Mouse (Mus musculus) myocyte (in vitro differentiated cells): Measurements from ENCODE around the gene Dctn1. TPM values are rescaled to one million over a fixed set of nuclear protein-coding genes. Genes with fewer than 3 reads are reported as not detected.

Source experiments
- H3K27me3 ChIP-seq: one replicate; pipeline ENCODE4 v1.6.1; 2011; ENCODE audit not compliant: control insufficient read depth, insufficient read depth, insufficient read length
- H3K36me3 ChIP-seq: one replicate; pipeline ENCODE4 v1.6.1; 2011; ENCODE audit not compliant: control insufficient read depth, insufficient read depth
- H3K4me2 ChIP-seq: one replicate; pipeline ENCODE4 v1.6.1; 2011; ENCODE audit warnings: low read depth, control low read depth
- H3K4me3 ChIP-seq: one replicate; pipeline ENCODE4 v1.5.1; 2011; ENCODE audit warnings: mild to moderate bottlenecking, control low read depth, moderate library complexity
- H3K79me2 ChIP-seq: one replicate; pipeline ENCODE4 v1.6.1; 2011; ENCODE audit not compliant: control insufficient read depth, insufficient read depth
- H3ac ChIP-seq: one replicate; pipeline ENCODE4 v1.6.1; 2011; ENCODE audit not compliant: control insufficient read depth, insufficient read length
- CEBPB ChIP-seq: IDR thresholded peaks from 2 replicates; pipeline ENCODE4 v1.6.1; 2011; ENCODE audit warnings: mild to moderate bottlenecking, moderate library complexity; ENCODE audit not compliant: poor library complexity, insufficient read depth, severe bottlenecking
- E2F4 ChIP-seq: IDR thresholded peaks from one replicate; pipeline ENCODE4 v1.6.1; 2011; ENCODE audit warnings: mild to moderate bottlenecking, control low read depth, moderate library complexity; ENCODE audit not compliant: insufficient read depth
- MAX ChIP-seq: IDR thresholded peaks from one replicate; pipeline ENCODE4 v1.6.1; 2011; ENCODE audit warnings: low read depth, mild to moderate bottlenecking, control low read depth
- MYOD1 ChIP-seq, 3 experiments: IDR thresholded peaks; one replicate each; pipeline ENCODE4 v1.6.1; 2011; ENCODE audit warnings: control low read depth in 2 of 3, low read depth in 2 of 3, mild to moderate bottlenecking in 2 of 3, moderate library complexity in 1 of 3; ENCODE audit not compliant: insufficient read length in 2 of 3, control insufficient read depth in 1 of 3
- MYOG ChIP-seq, 3 experiments: IDR thresholded peaks; one replicate each; pipeline ENCODE4 v1.6.1; 2011; ENCODE audit warnings: control low read depth in 2 of 3, low read depth in 2 of 3, mild to moderate bottlenecking in 2 of 3; ENCODE audit not compliant: insufficient read length in 2 of 3, control insufficient read depth in 1 of 3, insufficient read depth in 1 of 3
- POLR2A ChIP-seq: IDR thresholded peaks from one replicate; pipeline ENCODE4 v1.6.1; 2011; ENCODE audit warnings: low read depth, mild to moderate bottlenecking, control low read depth, moderate library complexity; ENCODE audit not compliant: insufficient read length
- POLR2AphosphoS2 ChIP-seq: IDR thresholded peaks from one replicate; pipeline ENCODE4 v1.6.1; 2011; ENCODE audit warnings: low read depth, control low read depth; ENCODE audit not compliant: insufficient read length
- REST ChIP-seq: IDR thresholded peaks from one replicate; pipeline ENCODE4 v1.6.1; 2011; ENCODE audit warnings: mild to moderate bottlenecking, control low read depth, moderate library complexity; ENCODE audit not compliant: insufficient read depth, insufficient read length
- SRF ChIP-seq: IDR thresholded peaks from one replicate; pipeline ENCODE4 v1.6.1; 2011; ENCODE audit warnings: low read depth; ENCODE audit not compliant: control insufficient read depth, insufficient read length
- TCF12 ChIP-seq: IDR thresholded peaks from one replicate; pipeline ENCODE4 v1.6.1; 2011; ENCODE audit warnings: mild to moderate bottlenecking, control low read depth; ENCODE audit not compliant: poor library complexity, insufficient read depth, severe bottlenecking
- TCF3 ChIP-seq: IDR thresholded peaks from one replicate; pipeline ENCODE4 v1.6.1; 2011; ENCODE audit warnings: low read depth, control low read depth; ENCODE audit not compliant: insufficient read length
- USF1 ChIP-seq: IDR thresholded peaks from one replicate; pipeline ENCODE4 v1.6.1; 2011; ENCODE audit warnings: low read depth, mild to moderate bottlenecking, control low read depth, moderate library complexity
- polyA plus RNA-seq: library from polyadenylated mRNA; unstranded; fragments of >200 nt; fragmentation: generic; extraction: Trizol; gene quantifications from one replicate; pipeline ENCODE4 v1.2.1, GENCODE M21; 2012; ENCODE audit warnings: missing spikeins

Gene Dctn1
- polyA plus RNA-seq, 1 experiment: 106 TPM

DNA sequence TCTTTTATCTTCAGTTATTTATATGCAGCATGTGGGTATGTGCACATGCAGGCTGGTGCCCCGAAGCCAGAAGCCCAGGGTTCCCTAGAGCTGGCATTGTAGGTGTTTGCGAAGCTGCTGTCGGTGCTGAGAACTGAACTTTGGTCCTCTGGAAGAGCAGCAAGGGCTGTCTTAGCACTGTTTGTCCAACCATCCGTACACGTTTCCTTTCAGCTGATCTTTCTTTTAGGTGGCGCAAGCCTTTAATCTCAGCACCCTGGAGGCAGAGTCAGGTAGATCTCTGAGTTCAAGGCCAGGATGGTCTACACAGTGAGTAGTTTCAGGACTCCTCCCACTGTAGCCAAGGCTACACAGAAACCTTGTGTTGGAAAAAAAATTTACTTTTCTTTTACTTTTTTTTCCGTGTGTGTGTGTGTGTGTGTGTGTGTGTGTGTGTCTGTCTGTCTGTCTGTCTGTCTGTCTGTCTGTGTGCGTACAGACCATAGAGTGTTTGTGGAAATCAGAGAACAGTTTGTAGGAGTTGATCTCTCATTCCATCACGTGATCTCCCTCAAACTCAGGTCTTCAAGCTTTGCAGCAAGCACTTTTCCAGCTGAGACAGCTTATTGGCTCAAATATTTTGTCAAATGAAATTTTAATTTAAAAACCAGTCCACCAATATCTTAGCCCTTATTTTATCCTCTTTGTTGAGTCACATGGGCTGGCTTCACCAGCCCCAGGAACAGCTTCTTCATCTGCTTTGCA lies 33.4 kb upstream of the Dctn1 start:
- no peak overlapping the region for H3K4me3 ChIP-seq
- H3K4me2 ChIP-seq: no peak overlapping the region
- H3K79me2 ChIP-seq: peaks cover 8% of the 10 kb centered on the region
- no peak overlapping the region for H3ac ChIP-seq
- no peaks in the 10 kb centered on the region for H3K36me3 ChIP-seq
- TF ChIP-seq MYOD1 (IDR thresholded peaks at IDR 0.05; ENCODE audit: control insufficient read depth in 1 of 3, insufficient read length in 2 of 3, low read depth in 2 of 3) (no peak), TCF12 (no peak), REST (no peak), CEBPB (no peak), USF1 (peak; percentile 60), POLR2AphosphoS2 (peak; percentile 42), TCF3 (no peak), MYOG (IDR thresholded peaks at IDR 0.05; ENCODE audit: control insufficient read depth in 1 of 3, insufficient read depth in 1 of 3, insufficient read length in 2 of 3, low read depth in 2 of 3) (no peak), MAX (no peak)
- no peaks in the 10 kb centered on the region for H3K27me3 ChIP-seq

DNA sequence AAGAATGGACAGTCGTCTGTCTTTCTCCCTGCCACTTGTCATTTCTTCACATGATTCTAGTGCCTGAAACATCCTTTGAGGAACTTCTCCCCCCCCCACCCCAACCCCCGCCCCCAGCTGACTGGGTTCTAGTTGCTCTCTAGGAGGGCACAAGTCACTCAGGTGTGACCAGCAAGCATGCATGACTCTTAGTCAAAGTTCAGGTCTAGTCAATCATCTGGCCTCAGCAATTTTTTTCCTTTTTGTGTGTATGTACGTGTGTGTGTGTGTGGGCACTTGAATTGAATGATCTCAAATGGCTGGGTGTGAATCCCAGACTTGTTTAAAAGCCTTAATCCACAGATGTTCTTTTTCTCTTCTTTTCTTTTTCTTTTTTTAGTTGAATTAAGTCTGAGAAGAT lies 31.5 kb upstream of the Dctn1 start:
- TF ChIP-seq REST (no peak), MYOD1 (IDR thresholded peaks at IDR 0.05; ENCODE audit: control insufficient read depth in 1 of 3, insufficient read length in 2 of 3, low read depth in 2 of 3) (no peak), POLR2A (no peak), MYOG (IDR thresholded peaks at IDR 0.05; ENCODE audit: control insufficient read depth in 1 of 3, insufficient read depth in 1 of 3, insufficient read length in 2 of 3, low read depth in 2 of 3) (no peak), TCF3 (no peak), E2F4 (no peak), MAX (no peak), POLR2AphosphoS2 (no peak), USF1 (no peak), SRF (no peak), TCF12 (no peak)
- Histone ChIP-seq H3ac (no peak overlapping the region), H3K4me3 (no peak overlapping the region), H3K4me2 (no peak overlapping the region), H3K79me2 (peaks cover 19% of the 10 kb centered on the region), H3K27me3 (no peaks in the 10 kb centered on the region), H3K36me3 (no peaks in the 10 kb centered on the region)

DNA sequence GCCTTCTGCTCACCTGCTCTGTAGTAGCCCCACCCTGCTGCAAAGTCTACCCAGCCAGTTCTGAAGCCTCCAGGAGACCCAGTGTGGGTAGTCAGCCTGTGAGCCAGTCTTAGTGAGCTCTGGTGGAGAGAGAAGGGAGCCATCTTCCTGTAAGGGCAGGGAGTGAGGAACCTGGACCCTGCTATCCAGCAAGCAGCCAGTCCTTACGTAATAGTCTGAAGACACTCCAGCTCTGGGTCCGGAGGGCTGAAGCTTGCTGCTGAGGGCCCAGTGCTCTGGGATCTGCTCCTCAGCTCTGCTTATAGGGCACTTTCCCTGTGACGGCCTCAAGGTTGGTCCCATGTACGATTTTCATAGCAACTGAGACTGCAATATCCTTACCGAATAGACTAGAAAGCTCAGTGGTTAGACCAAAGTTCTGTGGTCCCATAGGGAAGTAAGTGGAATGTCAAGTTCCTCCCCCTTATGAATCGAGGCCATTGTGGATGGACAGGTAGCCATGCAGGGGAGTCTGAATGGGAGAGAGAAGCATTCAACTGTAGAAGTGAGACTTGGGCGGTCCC lies 30.7 kb upstream of the Dctn1 start, which contains the start of gene Rtkn:
TSS of gene Rtkn (plus strand) at position 513 of the 563 bp plus-strand sequence.
- no peak for TF ChIP-seq MYOG (IDR thresholded peaks at IDR 0.05; ENCODE audit: control insufficient read depth in 1 of 3, insufficient read depth in 1 of 3, insufficient read length in 2 of 3, low read depth in 2 of 3)
- no peak for TF ChIP-seq TCF12
- no peak for TF ChIP-seq E2F4
- TF ChIP-seq MAX: no peak
- no peak for TF ChIP-seq SRF
- no peak for TF ChIP-seq REST
- TF ChIP-seq TCF3: no peak
- TF ChIP-seq POLR2AphosphoS2: no peak
- TF ChIP-seq USF1: no peak
- H3K36me3 ChIP-seq: no peaks in the 10 kb centered on the region
- peaks cover 27% of the 10 kb centered on the region for H3K79me2 ChIP-seq
- peak within 1 kb of the TSS; percentile 52 for H3ac ChIP-seq
- H3K4me2 ChIP-seq: peak within 1 kb of the TSS; percentile 84
- H3K4me3 ChIP-seq: peak within 1 kb of the TSS; percentile 88
- no peaks in the 10 kb centered on the region for H3K27me3 ChIP-seq

DNA sequence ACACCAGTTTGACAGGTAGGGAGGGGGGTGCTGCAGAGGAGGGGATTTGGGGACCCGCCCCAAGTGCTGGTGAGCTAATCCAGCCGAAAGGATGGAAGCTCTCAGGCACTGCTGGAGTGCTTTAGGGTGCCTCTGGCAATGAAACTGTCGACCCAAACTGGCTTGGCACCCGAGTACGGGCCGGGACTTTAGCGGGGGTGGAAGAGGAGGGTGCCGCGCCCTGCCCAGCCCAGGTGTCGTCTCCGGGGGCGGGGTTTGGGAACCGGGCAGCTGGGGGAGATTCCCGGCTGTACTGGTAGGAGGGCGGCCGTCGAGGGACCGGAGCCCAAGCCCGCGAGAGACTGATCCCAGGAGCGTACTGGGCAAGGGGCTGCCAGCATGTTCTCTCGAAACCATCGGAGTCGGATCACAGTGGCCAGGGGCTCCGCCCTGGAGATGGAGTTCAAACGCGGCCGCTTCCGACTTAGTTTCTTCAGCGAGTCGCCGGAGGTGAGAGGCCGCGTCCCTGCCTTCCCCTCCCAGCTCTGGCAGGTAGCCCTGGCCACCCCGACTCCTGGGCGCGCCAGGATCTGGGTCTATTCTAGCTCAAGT lies 30.1 kb upstream of the Dctn1 start:
- Histone ChIP-seq H3K27me3 (no peaks in the 10 kb centered on the region), H3K36me3 (no peaks in the 10 kb centered on the region)
- TF ChIP-seq CEBPB (no peak), POLR2A (peak; percentile 70), SRF (no peak), TCF3 (no peak), MYOG (IDR thresholded peaks at IDR 0.05; ENCODE audit: control insufficient read depth in 1 of 3, insufficient read depth in 1 of 3, insufficient read length in 2 of 3, low read depth in 2 of 3) (peak in 1 of 3 experiments; percentile 57), POLR2AphosphoS2 (peak; percentile 74), REST (no peak), MYOD1 (IDR thresholded peaks at IDR 0.05; ENCODE audit: control insufficient read depth in 1 of 3, insufficient read length in 2 of 3, low read depth in 2 of 3) (peak in 1 of 3 experiments; percentile 62), E2F4 (no peak), TCF12 (no peak)

More for the DNA sequence above, 30.1 kb upstream of the Dctn1 start:
- peak overlapping the region; percentile 52 for H3ac ChIP-seq
- peaks cover 33% of the 10 kb centered on the region for H3K79me2 ChIP-seq
- peak overlapping the region; percentile 88 for H3K4me3 ChIP-seq
- H3K4me2 ChIP-seq: peak overlapping the region; percentile 84
